Mouse (Mus musculus) small intestine, adult 2 months (tissue): ENCODE results near the gene Msi2.

Source experiments
- CTCF ChIP-seq: fragments of 200-500 bp; IDR thresholded peaks from 2 replicates; pipeline ENCODE4 v1.5.1; 2012; ENCODE audit warnings: low read depth, mild to moderate bottlenecking, control low read depth, inconsistent platforms, low read length, moderate library complexity, mixed read lengths; ENCODE audit not compliant: insufficient replicate concordance, insufficient read length; ENCODE audit errors: extremely low read depth
- POLR2A ChIP-seq: fragments of 200-500 bp; IDR thresholded peaks from 2 replicates; pipeline ENCODE4 v1.6.1; 2012; ENCODE audit warnings: low read depth, mild to moderate bottlenecking, control low read depth, inconsistent platforms, low read length, moderate library complexity

DNA sequence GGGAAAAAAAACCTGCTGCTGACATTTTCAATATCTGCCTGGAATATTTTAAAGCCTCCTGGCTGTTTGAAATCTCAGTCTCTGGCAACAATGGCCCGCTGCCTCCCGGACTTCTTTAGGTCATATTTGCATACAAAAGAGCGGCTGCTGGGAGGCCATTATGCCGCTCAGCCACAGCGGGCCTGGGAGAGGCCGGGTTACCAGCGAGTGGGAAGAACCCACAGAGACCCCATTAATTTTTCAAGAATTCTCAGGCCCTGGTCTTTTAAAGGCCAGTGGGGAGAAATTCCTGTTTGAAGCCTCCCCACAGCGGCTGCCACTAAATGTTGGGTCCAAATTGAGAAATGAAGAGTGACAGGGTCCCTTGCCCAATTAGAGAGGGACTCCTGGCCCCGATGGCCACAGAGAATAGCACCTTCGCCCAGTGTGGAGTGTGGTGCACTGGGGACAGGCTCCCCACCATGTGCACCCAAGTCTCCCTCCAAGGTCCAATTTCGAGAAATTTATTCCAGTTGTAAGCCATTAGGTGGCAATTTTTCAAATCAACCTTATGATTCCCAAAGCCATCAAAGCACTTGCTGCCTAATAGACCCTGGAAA lies 183.9 kb downstream of the Msi2 start:
- no peak for TF ChIP-seq POLR2A
- no peak for TF ChIP-seq CTCF
